Comparison of ENCODE assay signal across 24 mouse cellular contexts in genomic region chr19:34897082-34897965, GRCm38 (mm10). TPM values are rescaled to one million over a fixed set of nuclear protein-coding genes. Genes with fewer than 3 reads are reported as not detected.
DNase-seq lines count a peak whose midpoint lies in the region; ATAC-seq and TF ChIP-seq lines count a peak whose summit lies in the region.
"Had no signal": no experiment of that assay in that cellular context is flagged by ENCODE, and none has a peak within 500 bp of the region (broad histone marks: within the 10 kb centered on the region; RNA-seq: fewer than 3 reads in every experiment).

No protein-coding gene starts in this region.

- WGBS in lung, adult 2 months = 77% methylated on average over 15 of the region's 15 CpGs
- 68% methylated on average over 15 of the region's 15 CpGs for WGBS in lung, embryonic 16.5 days

- no peaks in the 10 kb centered on the region for H3K4me1 ChIP-seq in lung, adult 2 months (ENCODE audit: control insufficient read depth, insufficient read depth, low read length)
- H3K4me1 ChIP-seq in lung, embryonic 16.5 days (replicated peaks; ENCODE audit: control insufficient read depth, insufficient read depth, low read length) = no peaks in the 10 kb centered on the region; the same call in none of the 2 replicates
- H3K4me1 ChIP-seq: forebrain, embryonic 13.5 days; heart, embryonic 12.5 days; hindbrain, embryonic 10.5 days; intestine, embryonic 15.5 days; limb, embryonic 12.5 days; midbrain, embryonic 10.5 days had no signal

- H3K4me2 ChIP-seq in lung, embryonic 16.5 days (ENCODE audit: low read depth, low read length) = no peak overlapping the region
- H3K4me2 ChIP-seq: forebrain, embryonic 13.5 days; heart, embryonic 12.5 days; intestine, embryonic 15.5 days; limb, embryonic 12.5 days; liver, embryonic 11.5 days had no signal

- DNase-seq in adrenal gland, adult (ENCODE audit: inconsistent age in 2 of 2, low spot score in 1 of 2) = peak; percentile 45 to 71
- DNase-seq in adrenal gland, postnatal 10 days = no peak
- DNase-seq in lung, adult 18-20 months = peak; percentile 21 to 44
- DNase-seq in lung, adult 2 months = no peak
- DNase-seq in lung, postnatal 4 days = peak; percentile 37 to 81
- no peak for DNase-seq in cerebellum, adult 18-20 months
- no peak for DNase-seq in gastrocnemius, postnatal 10 days
- DNase-seq: cerebellum, adult 9-11 months; heart, postnatal 10 days; kidney, postnatal 4 days; liver, postnatal 0 days; right cerebral cortex, postnatal 14 days; thymus, postnatal 36 days had no signal

- H3K36me3 ChIP-seq in lung, embryonic 16.5 days (ENCODE audit: control insufficient read depth, insufficient read depth, low read length) = no peaks in the 10 kb centered on the region
- H3K36me3 ChIP-seq: heart, embryonic 12.5 days; hindbrain, embryonic 10.5 days; intestine, embryonic 15.5 days; limb, embryonic 12.5 days; midbrain, embryonic 10.5 days had no signal

- peak overlapping the region; percentile 41 for H3K27ac ChIP-seq in lung, embryonic 16.5 days (ENCODE audit: low read length)
- H3K27ac ChIP-seq: forebrain, embryonic 13.5 days; hindbrain, embryonic 10.5 days; intestine, embryonic 15.5 days; limb, embryonic 12.5 days; midbrain, embryonic 10.5 days; stomach, postnatal 0 days had no signal

- no peaks in the 10 kb centered on the region for H3K27me3 ChIP-seq in lung, embryonic 16.5 days (ENCODE audit: control insufficient read depth, insufficient read depth, low read depth, low read length)
- H3K27me3 ChIP-seq: forebrain, embryonic 13.5 days; heart, embryonic 12.5 days; intestine, embryonic 15.5 days; limb, embryonic 12.5 days had no signal

- TF ChIP-seq POLR2A in lung, adult 2 months (IDR thresholded peaks at IDR 0.05; ENCODE audit: borderline replicate concordance, extremely low read depth, low read depth, low read length) = no peak

- no peak overlapping the region for H3K4me3 ChIP-seq in lung, adult 2 months (replicated peaks; ENCODE audit: extremely low read depth, low read depth, low read length)
- H3K4me3 ChIP-seq in lung, embryonic 16.5 days (ENCODE audit: low read length) = no peak overlapping the region
- H3K4me3 ChIP-seq: forebrain, embryonic 13.5 days; heart, embryonic 12.5 days; hindbrain, embryonic 10.5 days; intestine, embryonic 15.5 days; limb, embryonic 12.5 days; midbrain, embryonic 10.5 days had no signal

- no peak for TF ChIP-seq CTCF in lung, adult 2 months (IDR thresholded peaks at IDR 0.05; ENCODE audit: insufficient read depth, low read length)

- H3K9ac ChIP-seq in lung, embryonic 16.5 days (ENCODE audit: low read length) = no peak overlapping the region
- H3K9ac ChIP-seq: forebrain, embryonic 13.5 days; heart, embryonic 12.5 days; intestine, embryonic 15.5 days; limb, embryonic 12.5 days; liver, postnatal 0 days had no signal

- H3K9me3 ChIP-seq in lung, embryonic 16.5 days (ENCODE audit: control insufficient read depth, low read length) = no peaks in the 10 kb centered on the region
- H3K9me3 ChIP-seq: forebrain, embryonic 13.5 days; heart, embryonic 12.5 days; hindbrain, embryonic 10.5 days; intestine, embryonic 15.5 days; limb, embryonic 12.5 days; midbrain, embryonic 10.5 days had no signal

- peak; percentile 85 for ATAC-seq in lung, embryonic 16.5 days (ENCODE audit: low read depth)
- ATAC-seq: activated CD4-positive, CD25-positive, alpha-beta regulatory T cell, adult 4 months; forebrain, embryonic 13.5 days; hindbrain, embryonic 16.5 days; intestine, embryonic 15.5 days; liver, postnatal 0 days had no signal

RNA-seq across cellular contexts. Expression of gene Pank1, which starts 18.1 kb away (rescaled TPM):
- 100 to 1,000 TPM in 1 of 2 experiments, 10 to 100 TPM in 1; 95.0 to 135 TPM for total RNA-seq in adrenal gland, postnatal 10 days (2021)
- polyA plus RNA-seq in lung, adult 2 months (2012; rRNA removed) = 1.4 and 2.6 TPM in 2 replicates
- 7.0 and 7.5 TPM in 2 replicates for polyA plus RNA-seq in lung, embryonic 16.5 days (2015; fragmentation: Nextera tagmentation; extraction: Ambion mirVana)
- 1 to 10 TPM; 8.8 to 9.3 TPM for total RNA-seq in gastrocnemius, postnatal 10 days (2021)

RNA-seq across cellular contexts. Expression of gene Kif20b, which starts 24.8 kb away (rescaled TPM):
- 10 to 100 TPM; 10.7 to 13.8 TPM for total RNA-seq in adrenal gland, postnatal 10 days (2021)
- polyA plus RNA-seq in lung, adult 2 months (2012; rRNA removed) = 0.06 and 0.34 TPM in 2 replicates
- 77.2 and 85.7 TPM in 2 replicates for polyA plus RNA-seq in lung, embryonic 16.5 days (2015; fragmentation: Nextera tagmentation; extraction: Ambion mirVana)
- 1 to 10 TPM; 5.8 to 8.0 TPM for total RNA-seq in gastrocnemius, postnatal 10 days (2021)

Comparison
In these comparisons a context has a peak if more than half of its experiments do, and no peak if none do; other contexts are left out.
1. DNase-seq: peak in adrenal gland, adult (2 of 2), lung, adult 18-20 months (2 of 2) and lung, postnatal 4 days (2 of 2); none in adrenal gland, postnatal 10 days (single experiment), lung, adult 2 months (single experiment), cerebellum, adult 18-20 months (0 of 2) and gastrocnemius, postnatal 10 days (single experiment).
2. RNA of gene Pank1, which starts 18.1 kb away (total RNA-seq): 95.0 to 135 TPM in adrenal gland, postnatal 10 days; 8.8 to 9.3 TPM in gastrocnemius, postnatal 10 days; every median in the first group is over 4 times any median in the second.